Mouse (Mus musculus): ENCODE data around the gene Wbp1.
A peak's percentile ranks its signal among the peaks of the same experiment; 100 is the strongest.

Gene Wbp1

GRCm38 (mm10) chr6:83116373-83117164, 4.8 kb downstream of the Wbp1 start:
- DNase-seq (ENCODE audit: extremely low read depth, low read depth): no peak

GRCm38 (mm10) chr6:83115682-83116372, 5.5 kb downstream of the Wbp1 start:
- DNase-seq (ENCODE audit: extremely low read depth, low read depth): no peak

- DNase-seq (ENCODE audit: extremely low read depth, low read depth): peak; percentile 75
Observed at GRCm38 (mm10) chr6:83115011-83115671, 6.2 kb downstream of the Wbp1 start, which contains the start of gene Mogs. Gene Mogs (plus strand): TSS chr6:83115496.

GRCm38 (mm10) chr6:83111510-83112136, 9.7 kb downstream of the Wbp1 start:
- no peak for DNase-seq (ENCODE audit: extremely low read depth, low read depth)

- DNase-seq (ENCODE audit: extremely low read depth, low read depth): no peak
Observed at GRCm38 (mm10) chr6:83108762-83109668, 12.3 kb downstream of the Wbp1 start, which contains the start of gene Mrpl53. Gene Mrpl53 (plus strand): TSS chr6:83109040.

- DNase-seq (ENCODE audit: extremely low read depth, low read depth): peak; percentile 59
Observed at GRCm38 (mm10) chr6:83107566-83108400, 13.6 kb downstream of the Wbp1 start.

- DNase-seq (ENCODE audit: extremely low read depth, low read depth): no peak
Observed at GRCm38 (mm10) chr6:83104158-83104557, 17.2 kb downstream of the Wbp1 start.

GRCm38 (mm10) chr6:83103130-83103650, 18.2 kb downstream of the Wbp1 start:
- DNase-seq (ENCODE audit: extremely low read depth, low read depth): no peak

- no peak for DNase-seq (ENCODE audit: extremely low read depth, low read depth)
Observed at GRCm38 (mm10) chr6:83101688-83102556, 19.4 kb downstream of the Wbp1 start.

GRCm38 (mm10) chr6:83101316-83101687, 20.1 kb downstream of the Wbp1 start, which contains the start of the genes Ccdc142 and Gm42688:
Gene Ccdc142 (plus strand): TSS chr6:83101601.
Gene Gm42688 (plus strand): TSS chr6:83101617.
- DNase-seq (ENCODE audit: extremely low read depth, low read depth): peak; percentile 87

- no peak for DNase-seq (ENCODE audit: extremely low read depth, low read depth)
Observed at GRCm38 (mm10) chr6:83098411-83098810, 22.9 kb downstream of the Wbp1 start.

GRCm38 (mm10) chr6:83095968-83096367, 25.4 kb downstream of the Wbp1 start:
- no peak for DNase-seq (ENCODE audit: extremely low read depth, low read depth)

- no peak for DNase-seq (ENCODE audit: extremely low read depth, low read depth)
Observed at GRCm38 (mm10) chr6:83092416-83093127, 28.8 kb downstream of the Wbp1 start.

- DNase-seq (ENCODE audit: extremely low read depth, low read depth): no peak
Observed at GRCm38 (mm10) chr6:83087926-83088260, 33.5 kb downstream of the Wbp1 start.

GRCm38 (mm10) chr6:83087205-83087925, 34.0 kb downstream of the Wbp1 start:
- DNase-seq (ENCODE audit: extremely low read depth, low read depth): no peak

GRCm38 (mm10) chr6:83086121-83087035, 35.0 kb downstream of the Wbp1 start, which contains the start of gene Lbx2:
Gene Lbx2 (plus strand): TSS chr6:83086367.
- no peak for DNase-seq (ENCODE audit: extremely low read depth, low read depth)
